Mouse (Mus musculus) G1E (cell line): ENCODE measurements around the gene Gins3.

Experiments used
- CTCF ChIP-seq: IDR thresholded peaks from 2 replicates; pipeline ENCODE4 v1.5.1; 2012; ENCODE audit warnings: low read depth, low read length, inconsistent platforms, mixed read lengths
- GATA1 ChIP-seq: IDR thresholded peaks from 2 replicates; pipeline ENCODE4 v1.6.1; 2012; ENCODE audit warnings: borderline replicate concordance, low read length, inconsistent platforms, mixed read lengths
- GATA2 ChIP-seq: IDR thresholded peaks from 2 replicates; pipeline ENCODE4 v1.6.1; 2012; ENCODE audit warnings: low read depth, low read length, inconsistent platforms, borderline replicate concordance
- POLR2AphosphoS5 ChIP-seq: IDR thresholded peaks from 2 replicates; pipeline ENCODE4 v1.6.1; 2012; ENCODE audit warnings: low read depth, low read length, inconsistent platforms; ENCODE audit not compliant: insufficient replicate concordance
- TAL1 ChIP-seq: conservative IDR thresholded peaks from 2 replicates; pipeline ENCODE4 v1.6.1; 2012; ENCODE audit warnings: low read depth, low read length, inconsistent platforms, mixed read lengths

GRCm38 (mm10) chr8:95620046-95620445 lies 13.2 kb upstream of the Gins3 start:
- TF ChIP-seq CTCF (no peak), POLR2AphosphoS5 (no peak), TAL1 (no peak), GATA2 (no peak), GATA1 (no peak)
